Mouse (Mus musculus): ENCODE results near the gene Txnrd2. TPM values are rescaled to one million over a fixed set of nuclear protein-coding genes. Genes with fewer than 3 reads are reported as not detected.
A peak's percentile ranks its signal among the peaks of the same experiment; 100 is the strongest.

The Txnrd2 gene
- polyA plus RNA-seq, 1 experiment from 2014 or later = 24.8 TPM

DNA sequence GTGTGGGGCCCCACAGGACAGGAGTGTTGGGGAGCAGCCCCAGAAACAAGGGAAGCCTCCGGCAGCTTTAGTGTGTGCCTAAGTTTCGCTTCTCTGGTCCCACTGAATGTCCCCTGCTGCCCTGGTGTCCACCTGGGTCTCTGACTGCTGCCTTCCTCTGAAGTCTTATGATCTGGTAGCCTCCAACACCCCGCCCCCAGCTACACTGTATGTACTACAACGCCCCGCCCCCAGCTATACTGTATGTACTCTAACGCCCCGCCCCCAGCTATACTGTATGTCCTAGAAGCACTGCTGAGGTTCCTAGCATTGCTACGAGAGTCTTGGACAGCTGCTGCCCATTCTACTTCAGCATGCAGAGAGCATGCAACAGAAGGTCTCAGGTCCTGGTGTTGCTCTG lies 46.8 kb downstream of the Txnrd2 start:
- 98% methylated on average over 8 of the region's 8 CpGs for WGBS
- Histone ChIP-seq H3K4me2 (ENCODE audit: low read depth, low read length, severe bottlenecking) (no peak overlapping the region), H3K9ac (ENCODE audit: low read length) (no peak overlapping the region), H3K36me3 (ENCODE audit: control insufficient read depth, insufficient read depth, low read length) (no peaks in the 10 kb centered on the region; the same call in 1 of the 2 replicates), H3K9me3 (ENCODE audit: control insufficient read depth, low read length) (no peaks in the 10 kb centered on the region), H3K27me3 (ENCODE audit: control insufficient read depth, insufficient read depth, low read length) (no peaks in the 10 kb centered on the region), H3K4me1 (replicated peaks; ENCODE audit: control insufficient read depth, insufficient read depth, low read length) (no peaks in the 10 kb centered on the region; the same call in 1 of the 2 replicates), H3K4me3 (ENCODE audit: low read depth, low read length) (no peak overlapping the region), H3K27ac (ENCODE audit: low read depth, low read length) (no peak overlapping the region)
- ATAC-seq (replicated peaks; ENCODE audit: low FRiP score) (no peak), DNase-seq (ENCODE audit: low spot score) (no peak)

DNA sequence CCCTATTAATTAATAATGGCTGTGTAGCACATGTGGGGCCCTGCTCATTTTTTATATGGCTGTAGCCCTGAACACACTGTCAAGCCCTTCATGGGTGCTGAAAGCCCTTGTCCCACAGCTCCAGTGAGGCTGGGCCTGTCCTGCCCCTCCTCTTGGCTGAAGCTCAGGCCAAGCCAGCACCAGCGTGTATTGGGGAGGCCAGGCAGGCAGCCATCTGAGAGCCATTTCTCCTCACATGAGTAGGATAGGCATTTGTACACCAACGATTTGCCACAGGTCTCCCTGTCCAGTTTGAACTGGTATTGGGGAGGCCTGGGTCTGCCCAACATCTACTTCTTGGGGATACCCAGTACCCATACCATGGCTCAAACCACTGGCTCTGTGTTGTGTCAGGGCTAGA lies 47.8 kb downstream of the Txnrd2 start:
- Histone ChIP-seq H3K4me2 (ENCODE audit: low read depth, low read length, severe bottlenecking) (no peak overlapping the region), H3K27me3 (ENCODE audit: control insufficient read depth, insufficient read depth, low read length) (no peaks in the 10 kb centered on the region), H3K4me1 (replicated peaks; ENCODE audit: control insufficient read depth, insufficient read depth, low read length) (no peaks in the 10 kb centered on the region; the same call in 1 of the 2 replicates), H3K27ac (ENCODE audit: low read depth, low read length) (no peak overlapping the region), H3K9ac (ENCODE audit: low read length) (no peak overlapping the region), H3K4me3 (ENCODE audit: low read depth, low read length) (no peak overlapping the region), H3K36me3 (ENCODE audit: control insufficient read depth, insufficient read depth, low read length) (no peaks in the 10 kb centered on the region; the same call in 1 of the 2 replicates), H3K9me3 (ENCODE audit: control insufficient read depth, low read length) (no peaks in the 10 kb centered on the region)
- ATAC-seq (replicated peaks; ENCODE audit: low FRiP score) (no peak), DNase-seq (ENCODE audit: low spot score) (no peak)
- WGBS = 94% methylated on average over 2 of the region's 2 CpGs

DNA sequence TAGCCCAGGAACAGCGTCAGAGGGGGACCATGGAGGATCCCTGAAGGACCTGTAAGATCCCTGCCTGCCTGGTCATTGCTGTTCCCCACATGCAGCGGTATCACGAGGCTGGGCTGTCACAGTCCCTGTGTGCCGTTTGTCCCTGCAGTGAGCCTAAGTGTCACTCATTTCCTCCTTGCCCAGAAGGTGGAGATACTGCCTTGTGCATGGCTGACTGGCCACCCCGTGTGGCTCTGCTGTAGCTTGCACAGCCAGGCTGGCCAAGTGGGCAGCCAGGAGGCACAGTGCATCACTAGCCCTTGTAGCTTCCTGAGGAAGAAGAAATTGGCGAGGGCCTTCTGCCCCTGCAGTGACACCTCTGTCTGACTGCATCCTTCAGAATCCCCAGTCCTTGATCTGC lies 51.8 kb downstream of the Txnrd2 start:
- H3K36me3 ChIP-seq (ENCODE audit: control insufficient read depth, insufficient read depth, low read length) = no peaks in the 10 kb centered on the region; the same call in 1 of the 2 replicates
- no peaks in the 10 kb centered on the region for H3K27me3 ChIP-seq (ENCODE audit: control insufficient read depth, insufficient read depth, low read length)
- 64% methylated on average over 6 of the region's 6 CpGs for WGBS
- 0 out of 2 replicates have a peak, but pooled peaks cover 3% of the 10 kb centered on the region for H3K4me1 ChIP-seq (replicated peaks; ENCODE audit: control insufficient read depth, insufficient read depth, low read length)
- H3K9me3 ChIP-seq (ENCODE audit: control insufficient read depth, low read length) = no peaks in the 10 kb centered on the region
- no peak overlapping the region for H3K27ac ChIP-seq (ENCODE audit: low read depth, low read length)
- ATAC-seq (replicated peaks; ENCODE audit: low FRiP score) (no peak), DNase-seq (ENCODE audit: low spot score) (peak; percentile 47)
- no peak overlapping the region for H3K4me3 ChIP-seq (ENCODE audit: low read depth, low read length)
- H3K4me2 ChIP-seq (ENCODE audit: low read depth, low read length, severe bottlenecking) = no peak overlapping the region
- no peak overlapping the region for H3K9ac ChIP-seq (ENCODE audit: low read length)

DNA sequence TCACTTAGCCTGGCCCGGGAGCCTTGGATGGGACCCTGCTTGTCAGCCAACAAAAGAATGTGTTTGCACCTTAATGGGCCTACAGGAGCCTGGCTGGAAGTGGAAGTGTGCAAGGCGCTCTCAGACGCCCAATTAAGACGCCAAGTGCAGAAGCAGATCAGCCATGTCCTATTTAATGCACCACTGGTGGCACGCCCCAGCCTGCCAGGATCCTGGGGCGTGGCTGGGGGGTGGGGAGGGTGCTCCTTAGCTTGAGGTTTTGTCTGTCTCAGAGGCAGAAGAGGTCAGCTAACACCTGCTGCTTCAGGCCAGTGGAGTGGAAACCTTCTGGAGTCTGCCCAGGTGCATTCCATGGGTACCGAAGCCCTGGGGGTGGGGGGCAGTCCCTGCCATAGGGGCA lies 53.5 kb downstream of the Txnrd2 start:
- Histone ChIP-seq H3K4me2 (ENCODE audit: low read depth, low read length, severe bottlenecking) (no peak overlapping the region), H3K9ac (ENCODE audit: low read length) (no peak overlapping the region), H3K36me3 (ENCODE audit: control insufficient read depth, insufficient read depth, low read length) (no peaks in the 10 kb centered on the region), H3K27me3 (ENCODE audit: control insufficient read depth, insufficient read depth, low read length) (no peaks in the 10 kb centered on the region), H3K27ac (ENCODE audit: low read depth, low read length) (no peak overlapping the region), H3K9me3 (ENCODE audit: control insufficient read depth, low read length) (no peaks in the 10 kb centered on the region), H3K4me3 (ENCODE audit: low read depth, low read length) (no peak overlapping the region), H3K4me1 (replicated peaks; ENCODE audit: control insufficient read depth, insufficient read depth, low read length) (peaks cover 7% of the 10 kb centered on the region; the same call in 1 of the 2 replicates)
- 29% methylated on average over 7 of the region's 7 CpGs for WGBS
- ATAC-seq (replicated peaks; ENCODE audit: low FRiP score) (no peak), DNase-seq (ENCODE audit: low spot score) (peak; percentile 46)

DNA sequence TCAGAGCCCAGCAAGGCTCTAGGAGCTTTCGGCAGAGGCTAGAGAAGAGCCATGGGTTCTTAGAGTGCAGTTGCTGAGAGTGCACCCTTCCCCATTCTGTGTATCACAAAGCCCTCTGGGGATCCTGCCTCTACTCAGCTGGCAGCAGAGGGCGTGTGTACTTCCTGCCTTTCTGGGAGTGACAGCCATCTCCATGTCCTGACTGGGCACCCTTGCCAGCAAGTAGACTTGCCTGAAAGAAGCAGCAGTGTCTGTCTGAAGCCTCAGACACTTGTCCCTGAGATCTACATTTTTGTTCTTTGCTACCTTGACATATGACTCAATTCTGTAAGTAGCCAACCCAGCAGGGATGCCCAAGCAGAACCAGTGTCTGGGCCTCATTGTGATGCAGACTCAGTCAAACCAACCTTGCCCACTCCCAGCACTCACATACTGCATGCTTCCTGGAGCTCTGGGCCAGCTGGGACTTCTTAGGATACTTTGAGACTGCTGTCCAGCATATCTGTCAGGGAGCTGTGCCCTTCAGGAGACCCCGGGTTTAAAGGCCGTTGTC lies 54.8 kb downstream of the Txnrd2 start:
- ATAC-seq (replicated peaks; ENCODE audit: low FRiP score) = no peak
- H3K36me3 ChIP-seq (ENCODE audit: control insufficient read depth, insufficient read depth, low read length) = no peaks in the 10 kb centered on the region
- no peak overlapping the region for H3K4me2 ChIP-seq (ENCODE audit: low read depth, low read length, severe bottlenecking)
- H3K4me3 ChIP-seq (ENCODE audit: low read depth, low read length) = no peak overlapping the region
- no peak overlapping the region for H3K9ac ChIP-seq (ENCODE audit: low read length)
- no peak overlapping the region for H3K27ac ChIP-seq (ENCODE audit: low read depth, low read length)
- peaks cover 10% of the 10 kb centered on the region; the same call in 1 of the 2 replicates for H3K4me1 ChIP-seq (replicated peaks; ENCODE audit: control insufficient read depth, insufficient read depth, low read length)
- 71% methylated on average over 4 of the region's 4 CpGs for WGBS
- no peaks in the 10 kb centered on the region for H3K9me3 ChIP-seq (ENCODE audit: control insufficient read depth, low read length)
- no peaks in the 10 kb centered on the region for H3K27me3 ChIP-seq (ENCODE audit: control insufficient read depth, insufficient read depth, low read length)
- peak; percentile 45 for DNase-seq (ENCODE audit: low spot score)

DNA sequence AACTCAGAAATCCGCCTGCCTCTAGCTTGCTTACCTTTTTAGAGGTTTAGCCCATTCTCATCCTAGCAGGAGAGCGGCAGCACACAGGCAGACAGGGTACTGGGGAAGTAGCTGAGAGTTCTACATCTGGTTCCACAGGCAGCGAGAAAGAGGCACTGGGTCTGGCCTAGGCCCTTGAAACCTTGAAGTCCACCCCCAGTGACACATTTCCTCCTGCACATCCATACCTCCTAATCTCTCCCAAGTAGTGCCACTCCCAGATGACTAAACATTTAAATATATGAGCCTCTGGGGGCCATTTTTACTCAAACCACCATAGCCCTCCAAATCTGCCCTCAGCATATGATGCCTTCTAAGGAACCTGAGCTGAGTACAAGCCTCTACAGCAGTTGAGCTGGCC lies 56.2 kb downstream of the Txnrd2 start:
- no peak for ATAC-seq (replicated peaks; ENCODE audit: low FRiP score)
- WGBS = 93% methylated on average over 3 of the region's 3 CpGs

DNA sequence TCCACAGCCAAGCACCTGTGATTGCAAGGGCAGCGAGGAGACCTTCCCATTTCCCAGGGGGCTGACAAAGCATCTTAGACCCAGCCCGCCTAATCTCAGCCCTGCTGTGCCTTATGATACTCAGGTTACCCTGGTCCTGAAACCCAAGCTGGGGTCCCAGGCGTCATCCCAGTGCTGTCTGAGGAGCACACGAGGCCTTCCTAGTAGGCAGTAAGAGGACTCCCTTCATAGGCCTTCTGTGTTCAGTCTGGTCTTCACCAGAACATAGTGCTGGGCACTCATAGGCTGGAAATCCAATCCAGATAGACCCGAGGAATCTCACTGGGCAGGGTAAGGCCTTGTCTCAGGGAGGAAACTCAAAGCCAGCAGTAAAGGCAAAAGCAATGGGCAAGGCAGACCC lies 57.7 kb downstream of the Txnrd2 start:
- peak; percentile 35 for DNase-seq (ENCODE audit: low spot score)
- H3K4me3 ChIP-seq (ENCODE audit: low read depth, low read length) = no peak overlapping the region
- WGBS = 56% methylated on average over 5 of the region's 5 CpGs
- H3K4me1 ChIP-seq (replicated peaks; ENCODE audit: control insufficient read depth, insufficient read depth, low read length) = peaks cover 10% of the 10 kb centered on the region; the same call in 1 of the 2 replicates
- no peak for ATAC-seq (replicated peaks; ENCODE audit: low FRiP score)
- no peaks in the 10 kb centered on the region for H3K36me3 ChIP-seq (ENCODE audit: control insufficient read depth, insufficient read depth, low read length)
- no peak overlapping the region for H3K4me2 ChIP-seq (ENCODE audit: low read depth, low read length, severe bottlenecking)
- no peaks in the 10 kb centered on the region for H3K27me3 ChIP-seq (ENCODE audit: control insufficient read depth, insufficient read depth, low read length)
- H3K9ac ChIP-seq (ENCODE audit: low read length) = no peak overlapping the region; the same call in 1 of the 2 replicates
- no peaks in the 10 kb centered on the region for H3K9me3 ChIP-seq (ENCODE audit: control insufficient read depth, low read length)
- no peak overlapping the region for H3K27ac ChIP-seq (ENCODE audit: low read depth, low read length)

More for the DNA sequence above, 56.2 kb downstream of the Txnrd2 start:
- H3K9me3 ChIP-seq (ENCODE audit: control insufficient read depth, low read length) = no peaks in the 10 kb centered on the region
- H3K27ac ChIP-seq (ENCODE audit: low read depth, low read length) = no peak overlapping the region
- no peak overlapping the region for H3K9ac ChIP-seq (ENCODE audit: low read length)
- H3K36me3 ChIP-seq (ENCODE audit: control insufficient read depth, insufficient read depth, low read length) = no peaks in the 10 kb centered on the region
- DNase-seq (ENCODE audit: low spot score) = peak; percentile 35
- H3K4me1 ChIP-seq (replicated peaks; ENCODE audit: control insufficient read depth, insufficient read depth, low read length) = peaks cover 10% of the 10 kb centered on the region; the same call in 1 of the 2 replicates
- H3K4me3 ChIP-seq (ENCODE audit: low read depth, low read length) = no peak overlapping the region
- no peak overlapping the region for H3K4me2 ChIP-seq (ENCODE audit: low read depth, low read length, severe bottlenecking)
- H3K27me3 ChIP-seq (ENCODE audit: control insufficient read depth, insufficient read depth, low read length) = no peaks in the 10 kb centered on the region

DNA sequence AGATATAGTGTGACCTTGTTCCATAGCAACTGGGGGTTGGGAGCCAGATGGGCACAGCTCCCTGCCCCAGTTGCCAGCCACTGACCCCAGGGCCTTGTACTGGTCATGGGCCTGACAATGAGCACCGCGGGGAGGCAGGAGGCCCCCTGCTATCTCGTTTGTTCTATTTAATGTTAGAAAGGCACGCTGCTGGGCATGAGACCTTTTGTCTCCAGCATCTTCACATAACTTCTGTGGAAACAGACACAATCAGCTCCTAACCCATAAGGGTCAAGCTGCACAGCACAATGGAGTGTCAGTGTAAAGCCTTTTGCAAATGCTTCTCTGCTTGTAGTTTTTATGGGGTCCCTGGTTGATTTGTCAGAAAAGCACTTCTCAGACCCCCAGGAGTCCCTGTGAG lies 58.2 kb downstream of the Txnrd2 start:
- ATAC-seq (replicated peaks; ENCODE audit: low FRiP score) (no peak), DNase-seq (ENCODE audit: low spot score) (no peak)
- Histone ChIP-seq H3K27ac (ENCODE audit: low read depth, low read length) (no peak overlapping the region; the same call in 1 of the 2 replicates), H3K4me3 (ENCODE audit: low read depth, low read length) (no peak overlapping the region), H3K9ac (ENCODE audit: low read length) (peak overlapping the region; percentile 43), H3K4me1 (replicated peaks; ENCODE audit: control insufficient read depth, insufficient read depth, low read length) (peaks cover 10% of the 10 kb centered on the region; the same call in 1 of the 2 replicates), H3K27me3 (ENCODE audit: control insufficient read depth, insufficient read depth, low read length) (no peaks in the 10 kb centered on the region), H3K9me3 (ENCODE audit: control insufficient read depth, low read length) (no peaks in the 10 kb centered on the region), H3K4me2 (ENCODE audit: low read depth, low read length, severe bottlenecking) (no peak overlapping the region), H3K36me3 (ENCODE audit: control insufficient read depth, insufficient read depth, low read length) (no peaks in the 10 kb centered on the region)
- 4% methylated on average over 4 of the region's 4 CpGs for WGBS

Data from forebrain, embryonic 11.5 days (tissue).